ENCODE assay signal across 8 mouse cellular contexts in the genomic region with DNA sequence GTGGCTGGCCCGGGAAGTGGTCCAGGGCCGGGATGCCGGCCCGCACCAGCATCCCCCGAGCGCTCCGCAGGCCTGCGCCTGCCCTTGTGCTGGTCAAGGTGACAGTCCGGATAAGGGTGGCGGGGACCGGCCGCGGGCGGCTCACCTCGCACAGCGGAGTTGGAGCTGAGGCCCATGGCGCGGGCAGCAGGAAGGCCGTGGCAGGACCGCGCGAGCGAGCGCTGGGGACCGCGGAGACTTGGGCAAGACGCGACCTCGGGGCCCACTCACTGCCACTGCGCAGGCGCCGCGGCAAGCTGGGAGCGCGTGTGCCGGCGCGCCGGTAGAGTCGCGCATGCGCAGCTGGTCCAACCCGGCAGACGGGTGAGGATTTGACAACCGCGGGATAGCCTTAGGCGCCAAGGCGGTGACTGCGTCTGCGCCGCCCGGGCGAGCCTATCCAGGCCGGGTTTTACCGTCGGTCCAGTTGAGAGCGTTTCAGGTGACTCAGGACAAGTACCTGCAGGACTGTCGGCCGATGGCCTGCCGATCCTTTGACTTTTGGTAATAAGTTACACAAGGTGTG. TPM values are rescaled to one million over a fixed set of nuclear protein-coding genes. Genes with fewer than 3 reads are reported as not detected.
A peak's percentile ranks its signal among the peaks of the same experiment; 100 is the strongest.
DNase-seq lines count a peak whose midpoint lies in the region; ATAC-seq lines count a peak whose summit lies in the region.

Gene Cisd1, minus strand, starts transcription at position 376 of the 565 bp plus-strand sequence.

- H3K4me3 ChIP-seq in forebrain, embryonic 11.5 days (ENCODE audit: low read depth, low read length), result peak within 1 kb of the TSS; percentile 76
- peak within 1 kb of the TSS; percentile 81 for H3K4me3 ChIP-seq in heart, embryonic 16.5 days (ENCODE audit: low read length)
- H3K4me3 ChIP-seq in liver, embryonic 15.5 days (replicated peaks), result peak within 1 kb of the TSS; percentile 93
- H3K4me3 ChIP-seq in neural tube, embryonic 12.5 days, result peak within 1 kb of the TSS; percentile 86

- no peaks in the 10 kb centered on the region for H3K9me3 ChIP-seq in forebrain, embryonic 11.5 days (ENCODE audit: control insufficient read depth, low read length)
- H3K9me3 ChIP-seq in heart, embryonic 16.5 days (replicated peaks; ENCODE audit: control insufficient read depth, low read length), result no peaks in the 10 kb centered on the region
- H3K9me3 ChIP-seq in liver, embryonic 15.5 days (replicated peaks), result no peaks in the 10 kb centered on the region
- H3K9me3 ChIP-seq in neural tube, embryonic 12.5 days, result no peaks in the 10 kb centered on the region

- H3K4me1 ChIP-seq in forebrain, embryonic 11.5 days (replicated peaks; ENCODE audit: control insufficient read depth, insufficient read depth, low read length), result peaks cover 2% of the 10 kb centered on the region; the same call in 1 of the 2 replicates
- H3K4me1 ChIP-seq in heart, embryonic 16.5 days (ENCODE audit: control insufficient read depth, insufficient read depth, low read length), result peaks cover 28% of the 10 kb centered on the region
- H3K4me1 ChIP-seq in liver, embryonic 15.5 days (replicated peaks), result peaks cover 83% of the 10 kb centered on the region
- peaks cover 17% of the 10 kb centered on the region for H3K4me1 ChIP-seq in neural tube, embryonic 12.5 days

- H3K27me3 ChIP-seq in forebrain, embryonic 11.5 days (ENCODE audit: control insufficient read depth, insufficient read depth, low read length), result no peaks in the 10 kb centered on the region
- H3K27me3 ChIP-seq in heart, embryonic 16.5 days (ENCODE audit: control insufficient read depth, insufficient read depth, low read length), result no peaks in the 10 kb centered on the region
- no peaks in the 10 kb centered on the region for H3K27me3 ChIP-seq in liver, embryonic 15.5 days
- H3K27me3 ChIP-seq in neural tube, embryonic 12.5 days (replicated peaks), result no peaks in the 10 kb centered on the region

- peak; percentile 81 to 84 for DNase-seq in CD8-positive naive resting alpha-beta T cell, adult 2 months (ENCODE audit: low read depth in 2 of 2, low spot score in 2 of 2)
- peak; percentile 71 for DNase-seq in c-Kit-positive CD71-negative TER-119-negative erythroid progenitor cells, embryonic 14.5 days (ENCODE audit: low read depth)
- DNase-seq in forebrain, embryonic 11.5 days (ENCODE audit: low spot score), result peak; percentile 97
- DNase-seq in kidney, postnatal 36 days, result peak; percentile 97 to 98
- DNase-seq in telencephalon, adult 2 months (ENCODE audit: low read depth, low spot score), result peak; percentile 91

- ATAC-seq in forebrain, embryonic 11.5 days (replicated peaks; ENCODE audit: low FRiP score), result peak; percentile 77
- peak; percentile 80 for ATAC-seq in heart, embryonic 16.5 days (replicated peaks; ENCODE audit: extremely low read depth, insufficient read depth, low FRiP score)
- peak; percentile 69 for ATAC-seq in liver, embryonic 15.5 days (ENCODE audit: insufficient read depth)
- ATAC-seq in neural tube, embryonic 12.5 days (ENCODE audit: low FRiP score, low read depth), result peak; percentile 73

- no peaks in the 10 kb centered on the region for H3K36me3 ChIP-seq in forebrain, embryonic 11.5 days (ENCODE audit: control insufficient read depth, insufficient read depth, low read length)
- no peaks in the 10 kb centered on the region for H3K36me3 ChIP-seq in heart, embryonic 16.5 days (ENCODE audit: control insufficient read depth, insufficient read depth)
- H3K36me3 ChIP-seq in liver, embryonic 15.5 days (replicated peaks), result no peaks in the 10 kb centered on the region
- H3K36me3 ChIP-seq in neural tube, embryonic 12.5 days, result no peaks in the 10 kb centered on the region

- no peak within 1 kb of the TSS for H3K27ac ChIP-seq in forebrain, embryonic 11.5 days (ENCODE audit: low read depth, low read length)
- H3K27ac ChIP-seq in heart, embryonic 16.5 days (ENCODE audit: low read length), result peak within 1 kb of the TSS; percentile 75
- H3K27ac ChIP-seq in liver, embryonic 15.5 days (replicated peaks), result peak within 1 kb of the TSS; percentile 86
- peak within 1 kb of the TSS; percentile 66; the same call in 1 of the 2 replicates for H3K27ac ChIP-seq in neural tube, embryonic 12.5 days

- under 1% methylated on average over 59 of the region's 60 CpGs for WGBS in forebrain, embryonic 11.5 days
- under 1% methylated on average over 60 of the region's 60 CpGs for WGBS in heart, embryonic 16.5 days
- under 1% methylated on average over 60 of the region's 60 CpGs for WGBS in liver, embryonic 15.5 days (ENCODE audit: insufficient replicate concordance)
- WGBS in neural tube, embryonic 12.5 days, result under 1% methylated on average over 59 of the region's 60 CpGs

- peak within 1 kb of the TSS; percentile 72 for H3K4me2 ChIP-seq in forebrain, embryonic 11.5 days (ENCODE audit: low read depth, low read length, severe bottlenecking)
- peak within 1 kb of the TSS; percentile 89 for H3K4me2 ChIP-seq in heart, embryonic 16.5 days (ENCODE audit: low read depth, low read length)
- H3K4me2 ChIP-seq in liver, embryonic 15.5 days, result peak within 1 kb of the TSS; percentile 86
- peak within 1 kb of the TSS; percentile 74 for H3K4me2 ChIP-seq in neural tube, embryonic 12.5 days (replicated peaks)

- peak within 1 kb of the TSS; percentile 82 for H3K9ac ChIP-seq in forebrain, embryonic 11.5 days (ENCODE audit: low read length)
- H3K9ac ChIP-seq in heart, embryonic 16.5 days (ENCODE audit: low read length), result peak within 1 kb of the TSS; percentile 87
- H3K9ac ChIP-seq in liver, embryonic 15.5 days, result peak within 1 kb of the TSS; percentile 87
- H3K9ac ChIP-seq in neural tube, embryonic 12.5 days, result peak within 1 kb of the TSS; percentile 86

RNA-seq across cellular contexts. Expression of gene Cisd1, which starts in this region (rescaled TPM):
- 137 and 139 TPM in 2 replicates for polyA plus RNA-seq in forebrain, embryonic 11.5 days (2014; fragmentation: Nextera tagmentation; extraction: Ambion mirVana)
- polyA plus RNA-seq in heart, embryonic 16.5 days (2015; fragmentation: Nextera tagmentation; extraction: Ambion mirVana), result 219 and 223 TPM in 2 replicates
- 60.6 and 66.3 TPM in 2 replicates for polyA plus RNA-seq in liver, embryonic 15.5 days (2015; fragmentation: Nextera tagmentation; extraction: Ambion mirVana)
- polyA plus RNA-seq in neural tube, embryonic 12.5 days (2016; fragmentation: Nextera tagmentation; extraction: Ambion mirVana), result 163 and 173 TPM in 2 replicates
